Mouse (Mus musculus) heart, postnatal 4 days (tissue): ENCODE data around the gene Wdr75. TPM values are rescaled to one million over a fixed set of nuclear protein-coding genes. Genes with fewer than 3 reads are reported as not detected.

Experiments used
- DNase-seq: peaks from one replicate; pipeline ENCODE4 v3.0.0; 2021
- total RNA-seq, 2 experiments: library from RNA; stranded (reverse); gene quantifications; 2 replicates each; pipeline ENCODE4 v1.2.3; 2021

The Wdr75 gene
- total RNA-seq: 10 to 100 TPM; 32.3 TPM

DNA sequence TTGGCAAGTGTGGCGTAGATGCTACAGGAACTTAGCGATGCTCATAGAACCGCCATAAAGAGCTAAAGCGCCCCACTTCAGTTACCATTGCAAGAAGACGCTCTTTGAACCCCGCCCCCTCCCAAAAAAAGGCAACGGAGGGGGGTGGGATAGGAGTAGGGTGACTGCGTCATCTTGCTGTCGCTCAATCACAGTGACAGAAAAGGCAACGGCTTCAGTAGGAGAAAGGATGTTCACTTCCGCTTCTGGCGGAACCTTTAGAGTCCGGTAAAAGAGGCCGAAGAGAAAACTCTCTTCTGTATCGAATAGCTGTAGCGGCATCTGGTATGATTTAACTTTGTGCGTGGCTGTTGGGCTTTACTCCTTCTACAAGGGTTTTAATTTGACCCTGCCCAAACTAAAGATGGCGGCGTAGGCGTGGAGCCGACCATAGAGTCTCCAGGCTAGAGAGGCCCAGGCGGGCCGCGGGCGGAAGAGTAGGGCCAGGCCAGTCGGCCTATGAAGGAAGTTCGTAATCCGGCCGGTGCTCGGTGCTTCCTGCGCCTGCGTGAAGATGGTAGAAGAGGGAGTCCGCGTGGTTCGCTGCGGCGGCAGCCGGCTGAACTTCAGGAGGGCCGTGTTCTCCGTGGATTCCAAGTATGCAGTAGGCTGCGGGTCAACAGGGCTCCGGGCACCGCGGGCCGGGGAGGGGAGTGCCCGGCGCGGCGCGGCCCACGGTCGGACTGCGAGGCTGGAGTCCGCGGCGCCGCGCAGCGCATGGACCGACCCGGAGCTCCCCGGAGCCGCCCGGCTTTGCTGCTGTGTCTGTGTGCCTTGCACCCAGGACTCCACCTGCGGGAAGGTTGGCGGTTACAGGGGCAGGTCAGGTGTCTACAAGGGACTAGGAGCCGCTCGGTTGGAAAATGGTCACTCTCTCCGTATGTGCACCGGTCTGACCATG, at the start of gene Wdr75:
Wdr75 (plus strand) TSS at position 198 of the 940 bp plus-strand sequence.
- peak; percentile 96 for DNase-seq

DNA sequence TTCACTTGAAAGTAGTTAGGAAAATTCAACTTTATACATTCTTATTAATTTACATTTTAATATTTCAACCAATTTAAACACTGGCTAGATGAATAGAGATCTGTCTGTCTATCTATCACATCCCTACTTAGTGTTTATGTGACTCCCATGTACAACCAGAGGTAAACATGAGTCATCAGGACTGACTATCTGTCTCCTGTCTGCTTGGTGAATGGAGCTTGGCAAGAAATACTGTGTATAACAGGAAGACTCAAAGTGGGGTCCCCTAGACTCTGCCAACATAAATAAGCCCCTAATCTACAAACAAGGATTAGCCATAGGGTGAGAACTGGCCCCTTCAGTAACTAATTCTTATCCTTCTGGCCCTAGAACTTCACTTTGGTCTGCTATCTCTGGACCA, 39.1 kb upstream of the Wdr75 start:
- DNase-seq: no peak

DNA sequence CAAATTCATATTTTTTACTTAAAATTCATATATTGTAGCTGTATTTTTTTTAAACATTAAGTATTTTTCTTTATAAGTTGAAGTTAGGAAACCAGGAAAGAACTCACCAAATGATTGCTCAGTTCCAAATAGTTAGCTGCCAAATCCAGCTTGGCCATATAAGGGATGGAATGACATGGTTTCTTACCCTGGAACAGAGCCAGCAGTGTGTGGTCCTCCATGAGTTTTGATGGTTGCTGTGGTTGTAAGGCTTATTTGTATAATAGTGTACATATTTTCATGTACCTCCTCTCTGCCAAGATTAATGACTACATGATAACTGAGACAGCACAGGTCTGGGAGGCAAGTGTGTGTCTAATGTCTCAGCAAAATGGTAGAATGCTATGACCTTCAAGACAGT, 38.3 kb upstream of the Wdr75 start:
- peak; percentile 51 for DNase-seq

DNA sequence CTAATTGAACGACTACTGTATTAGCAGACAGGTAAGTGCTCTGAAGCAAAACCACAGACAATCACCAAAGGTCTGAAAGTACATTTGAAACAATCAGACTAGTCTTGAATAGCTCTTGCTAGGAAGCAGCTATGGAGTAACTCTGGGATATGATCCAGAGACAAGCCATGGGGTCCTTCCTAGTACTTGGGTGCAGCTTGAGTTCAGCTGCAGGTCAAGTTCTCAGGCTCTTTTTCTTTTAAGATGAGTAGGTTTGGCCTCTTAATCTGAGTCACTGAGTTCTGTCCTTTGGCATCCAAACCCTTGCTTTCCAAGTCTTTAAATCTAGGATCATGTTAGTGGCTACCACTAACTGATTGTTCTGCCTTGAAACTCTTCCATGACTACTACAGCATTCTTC, 37.0 kb upstream of the Wdr75 start:
- no peak for DNase-seq

DNA sequence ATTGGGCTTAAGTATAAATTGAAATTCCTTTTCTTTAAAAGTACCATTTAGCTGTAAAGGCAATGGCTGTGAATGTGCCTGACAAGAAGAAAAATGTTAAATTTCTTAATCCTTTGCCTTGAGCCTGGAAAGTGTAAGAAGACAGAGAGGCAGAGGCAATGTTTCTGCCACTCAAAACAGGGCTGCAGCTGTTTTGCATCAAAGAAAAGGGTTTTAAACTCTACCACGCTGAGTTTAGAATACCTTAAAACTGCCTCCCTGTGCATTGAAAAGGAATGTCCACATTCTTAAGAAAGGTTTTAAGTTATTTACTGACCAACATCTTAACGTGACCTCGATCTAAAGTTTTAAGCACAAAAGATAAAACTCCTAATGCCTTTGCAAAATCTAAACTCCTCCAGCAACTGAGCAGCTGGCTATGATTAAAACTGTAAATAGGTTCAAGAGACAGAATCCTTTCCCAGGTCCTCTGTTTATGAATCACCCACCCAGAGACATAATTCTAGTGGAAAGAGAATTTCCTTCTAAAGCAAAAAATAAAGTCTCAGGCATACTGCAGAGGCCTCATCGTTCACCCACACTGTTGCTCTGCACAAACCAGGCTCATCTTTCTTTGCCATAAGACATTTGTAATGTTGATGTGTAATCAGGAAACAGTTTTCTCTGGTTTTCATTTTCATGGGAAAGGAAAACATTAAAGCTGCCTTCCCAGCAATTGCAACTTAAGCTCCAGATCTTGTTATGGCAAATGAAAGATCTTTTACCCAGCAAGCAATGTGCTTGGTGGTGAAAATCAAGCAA, 34.1 kb upstream of the Wdr75 start:
- no peak for DNase-seq

DNA sequence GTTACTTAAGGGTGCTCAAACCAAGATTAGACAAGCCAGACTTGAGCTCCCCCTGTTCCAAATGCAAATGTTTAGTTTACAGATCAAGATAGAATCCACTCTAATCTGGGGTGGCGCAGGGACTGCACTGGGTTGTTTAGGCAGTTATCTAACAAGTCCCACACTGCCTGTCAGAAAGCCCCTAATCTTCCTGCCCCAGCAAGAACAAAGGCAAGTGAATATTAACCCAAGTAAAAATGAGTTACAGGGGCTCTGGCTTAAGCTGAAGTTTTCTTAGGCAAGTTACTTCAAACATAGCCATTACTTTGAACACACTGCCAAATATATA, 33.5 kb upstream of the Wdr75 start:
- DNase-seq: no peak

DNA sequence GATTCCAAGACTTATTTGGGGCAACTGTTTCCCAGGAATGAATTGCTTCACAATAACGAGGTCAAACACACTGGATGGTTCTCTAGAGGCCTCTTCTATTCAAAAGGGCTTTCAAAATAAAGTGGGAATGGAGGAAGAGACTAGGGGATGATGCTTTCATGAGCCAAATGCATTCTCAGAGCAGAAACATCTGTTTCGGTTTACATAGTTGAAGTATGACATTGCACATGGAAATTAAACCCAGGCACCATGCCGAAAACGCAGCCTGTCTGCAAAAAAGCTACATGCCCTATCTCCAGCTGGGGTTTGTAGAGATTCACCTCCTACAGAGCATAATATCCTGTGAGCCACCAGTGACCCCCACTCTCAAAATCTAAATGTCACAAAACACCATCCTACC, 29.3 kb upstream of the Wdr75 start:
- DNase-seq: peak; percentile 68

DNA sequence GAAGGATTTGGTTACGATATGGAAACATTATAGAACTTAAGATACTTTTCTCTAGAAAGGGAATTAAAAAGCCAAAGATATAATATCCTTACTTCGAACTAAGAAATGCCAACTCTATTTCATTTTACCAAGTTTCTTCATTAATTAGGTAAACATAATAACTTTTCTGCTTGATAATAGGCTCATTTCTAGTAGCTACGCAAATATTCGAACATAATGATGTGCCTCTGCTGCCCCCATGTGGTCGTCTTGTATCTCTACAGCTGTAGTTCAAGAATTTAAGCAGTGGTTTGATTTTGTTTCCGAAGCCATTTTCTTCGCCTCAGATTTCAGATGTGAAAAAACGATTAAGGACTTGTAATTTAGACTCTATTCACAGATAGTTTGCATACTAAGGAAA, 28.8 kb upstream of the Wdr75 start:
- DNase-seq: peak; percentile 86

DNA sequence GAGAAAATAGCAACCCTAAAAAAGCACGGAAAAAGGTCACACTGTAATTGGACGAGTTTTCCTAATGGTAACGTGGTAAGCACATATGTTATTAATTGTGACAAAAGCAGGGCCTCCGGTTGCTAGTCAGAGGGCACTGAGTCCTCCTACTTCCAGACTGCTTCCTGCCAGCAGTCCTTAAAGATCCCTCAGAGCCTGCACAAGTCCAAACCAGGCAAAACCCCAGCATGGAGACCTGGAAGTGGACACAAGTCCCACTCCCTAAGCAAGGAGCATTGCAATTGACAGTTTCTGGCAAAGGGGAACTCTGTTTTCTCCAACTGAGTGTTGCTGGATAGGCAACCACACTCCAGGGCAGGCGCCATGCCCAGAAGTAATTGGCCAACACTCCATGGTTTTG, 27.4 kb upstream of the Wdr75 start:
- peak; percentile 28 for DNase-seq

DNA sequence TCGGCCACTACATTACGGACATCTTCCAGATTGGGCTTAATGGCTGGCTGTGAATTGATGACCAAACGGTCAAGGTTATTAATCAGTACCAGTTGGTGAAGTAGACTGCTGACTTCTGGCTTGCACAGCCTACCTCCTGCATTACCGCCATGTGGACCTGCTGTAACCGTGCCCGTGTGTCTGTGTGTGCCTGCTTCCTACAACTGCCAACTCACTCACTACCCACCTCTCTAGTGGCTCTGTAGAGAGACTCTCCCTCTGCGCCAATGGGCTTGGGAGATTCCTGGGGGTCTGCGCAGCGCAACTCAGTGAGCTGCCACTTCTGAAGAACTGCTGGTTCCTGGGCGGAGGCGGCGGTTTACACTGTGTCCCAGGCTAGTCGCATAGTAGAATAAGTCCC, 25.6 kb upstream of the Wdr75 start:
- DNase-seq: no peak

DNA sequence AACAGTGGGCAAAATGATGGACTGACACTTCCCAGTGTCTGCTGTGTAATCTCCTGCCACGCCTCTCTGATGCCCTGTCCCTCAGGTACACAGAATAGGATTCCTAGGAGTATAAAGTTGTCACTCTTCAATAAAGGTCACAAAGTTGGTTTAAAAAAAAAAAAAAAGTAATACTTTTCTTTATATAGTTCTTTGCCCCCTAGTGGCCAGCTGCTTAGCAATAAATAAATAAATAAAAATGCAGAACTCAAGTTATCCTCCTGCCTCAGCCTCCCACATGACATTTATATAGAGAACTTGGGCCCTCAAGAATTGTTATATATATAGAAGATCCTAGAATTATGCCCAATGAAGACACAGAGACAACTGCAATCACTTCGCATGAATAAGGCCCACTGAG, 24.9 kb upstream of the Wdr75 start:
- DNase-seq: no peak

DNA sequence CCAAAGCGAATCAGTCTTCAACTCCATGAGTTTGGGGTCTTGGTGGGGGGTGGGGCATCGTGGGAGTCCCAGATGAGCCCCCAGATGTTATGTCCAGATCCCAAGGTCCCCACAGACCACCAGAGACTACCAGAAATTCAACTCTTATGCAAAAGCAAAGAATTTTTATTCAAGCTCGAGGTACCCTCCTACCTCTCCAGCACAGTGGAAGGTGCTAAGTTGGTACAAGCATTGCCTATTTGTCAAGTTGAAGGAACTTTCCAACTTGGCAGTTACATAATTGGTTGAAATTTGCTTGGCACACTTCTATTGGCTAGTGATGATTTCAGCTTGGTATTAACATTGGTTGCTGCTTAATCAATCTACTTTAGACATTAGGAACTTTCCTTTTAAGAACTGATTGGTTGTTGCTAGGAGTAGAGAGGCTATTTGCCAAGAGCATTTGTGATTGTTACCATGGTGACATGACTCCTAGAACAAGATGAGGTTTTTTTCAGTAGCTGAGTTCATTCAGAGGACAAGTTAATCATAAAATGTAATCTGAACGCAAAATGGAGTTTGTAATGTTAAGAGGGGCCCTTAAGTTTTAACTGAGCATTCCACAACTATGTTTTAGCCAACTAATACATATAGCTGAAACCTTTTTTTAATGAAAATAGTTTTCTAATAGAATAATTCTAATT, 14.2 kb upstream of the Wdr75 start:
- no peak for DNase-seq

DNA sequence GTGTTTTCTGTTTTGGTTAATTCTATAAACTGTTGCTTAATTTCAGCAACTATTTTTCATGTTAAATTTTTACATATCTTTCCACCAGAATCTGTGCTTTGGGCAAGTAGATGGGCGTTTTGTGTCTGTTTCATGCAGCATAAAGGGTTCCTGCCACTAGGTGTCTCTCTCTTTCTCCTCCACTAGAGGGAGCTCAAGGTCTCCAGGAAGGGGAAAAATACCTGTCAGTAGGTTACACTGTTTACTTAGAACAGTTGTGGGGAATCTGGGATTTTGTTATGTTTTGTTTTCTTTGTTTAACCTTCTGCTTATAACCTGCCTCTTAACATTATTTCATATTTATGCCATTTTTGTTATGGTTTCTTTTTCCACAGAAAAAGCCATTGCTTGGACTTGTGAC, 21.9 kb downstream of the Wdr75 start:
- peak; percentile 30 for DNase-seq

DNA sequence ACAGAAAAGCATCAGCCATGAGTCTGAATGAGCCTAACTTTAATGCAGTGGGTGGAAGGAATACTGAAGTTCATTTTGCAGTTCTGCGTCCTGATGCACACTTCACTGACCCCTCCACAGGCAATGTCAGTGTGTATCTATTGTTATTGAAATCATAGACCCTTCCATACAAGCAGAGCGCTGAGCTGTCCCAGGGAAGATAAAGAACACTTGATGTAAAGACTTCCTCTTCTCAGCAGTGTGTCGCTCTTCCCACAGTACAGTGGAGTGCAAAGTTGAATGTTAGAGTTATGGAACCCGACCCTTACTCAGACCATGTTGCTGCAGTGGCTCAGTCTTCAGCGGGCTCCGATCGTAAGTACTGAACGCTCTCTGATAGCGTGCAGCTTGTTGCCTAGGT, 23.6 kb downstream of the Wdr75 start:
- no peak for DNase-seq

DNA sequence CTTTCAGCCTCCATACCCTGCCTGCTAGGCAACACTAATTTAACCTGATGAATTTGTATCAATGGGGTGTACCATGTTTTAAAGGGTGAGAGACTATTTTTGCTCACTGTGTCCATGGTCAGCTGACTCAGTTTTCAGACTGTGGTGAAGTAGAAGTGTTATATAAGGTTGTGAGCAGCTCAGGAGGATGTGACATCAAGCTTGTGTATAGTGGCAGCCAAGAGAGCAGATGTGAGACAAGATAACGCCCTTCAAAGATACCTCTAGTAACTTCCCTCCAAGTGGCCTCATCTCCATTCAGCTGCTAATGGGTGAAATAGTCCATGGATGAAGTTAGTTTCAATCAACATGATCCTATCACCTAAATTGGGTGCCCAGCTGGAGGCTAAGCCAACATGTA, 29.5 kb downstream of the Wdr75 start:
- DNase-seq: no peak

DNA sequence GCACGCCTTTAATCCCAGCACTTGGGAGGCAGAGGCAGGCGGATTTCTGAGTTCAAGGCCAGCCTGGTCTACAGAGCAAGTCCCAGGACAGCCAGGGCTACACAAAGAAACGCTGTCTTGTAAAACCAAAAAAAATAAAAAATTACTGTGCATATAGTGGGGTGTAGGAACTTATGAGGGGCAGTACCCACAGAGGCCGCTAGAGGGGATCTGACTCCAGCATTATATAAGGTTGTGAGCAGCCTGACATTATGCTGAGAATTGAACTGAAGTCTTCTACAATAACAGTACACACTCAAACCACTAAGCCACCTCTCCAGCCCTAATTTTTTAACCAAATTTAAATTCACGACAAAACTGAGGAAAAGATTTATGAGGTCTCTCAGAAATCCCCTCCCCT, 30.2 kb downstream of the Wdr75 start:
- peak; percentile 79 for DNase-seq

DNA sequence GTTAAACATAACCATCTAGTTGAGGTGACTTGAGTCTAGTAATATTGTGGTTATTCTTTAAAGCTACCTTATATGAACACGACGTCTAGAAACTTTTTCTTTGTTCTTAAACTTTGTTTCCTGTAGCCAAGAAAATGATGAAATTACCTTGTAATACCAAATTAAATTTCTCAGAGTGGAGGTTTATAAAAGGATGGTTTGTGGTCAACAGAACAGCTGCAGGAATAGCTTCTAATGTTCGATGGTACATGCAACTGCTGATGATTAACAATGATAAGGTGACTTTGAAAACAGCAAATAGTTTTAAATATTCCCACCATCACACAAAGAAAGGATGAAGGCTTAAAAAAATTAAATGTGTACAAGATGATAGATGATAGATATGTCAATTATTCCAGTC, 30.7 kb downstream of the Wdr75 start:
- DNase-seq: no peak

DNA sequence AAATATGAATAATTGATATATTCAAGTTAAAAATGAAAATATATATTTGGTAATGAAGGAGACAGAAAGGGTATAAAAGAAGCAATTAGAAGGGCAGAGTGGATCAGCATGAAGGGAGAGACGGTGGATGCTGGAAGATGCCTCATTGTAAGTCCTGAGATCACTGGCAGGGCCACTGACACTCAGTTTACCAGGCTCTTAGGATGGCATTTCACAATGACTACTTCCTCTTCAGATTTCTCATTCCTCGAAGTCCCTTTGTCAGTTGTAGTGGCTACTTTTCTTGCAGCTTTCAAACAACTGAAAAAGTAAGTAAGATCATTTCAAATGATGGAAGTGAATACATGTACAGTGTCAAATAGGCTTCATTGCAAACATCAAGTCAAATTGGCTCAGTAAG, 31.2 kb downstream of the Wdr75 start:
- no peak for DNase-seq

DNA sequence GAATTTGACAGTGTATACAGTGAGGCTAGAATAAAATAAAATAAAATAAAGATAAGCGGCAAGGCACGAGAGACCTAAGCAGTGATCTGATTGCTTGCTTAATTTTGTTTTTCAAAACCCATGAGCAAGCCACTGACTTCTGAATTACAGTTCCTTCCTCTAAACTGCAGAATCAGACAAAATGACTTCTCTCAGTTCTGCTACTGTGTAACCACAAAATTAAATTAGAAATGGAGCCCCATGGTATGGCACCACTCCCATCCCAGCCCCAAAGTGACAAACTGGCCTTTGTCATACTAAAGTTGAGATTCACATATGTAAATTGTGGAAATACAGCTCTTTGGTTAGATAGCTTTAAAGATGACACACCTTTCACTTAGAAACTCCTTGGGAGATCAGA, 31.8 kb downstream of the Wdr75 start:
- DNase-seq: no peak

DNA sequence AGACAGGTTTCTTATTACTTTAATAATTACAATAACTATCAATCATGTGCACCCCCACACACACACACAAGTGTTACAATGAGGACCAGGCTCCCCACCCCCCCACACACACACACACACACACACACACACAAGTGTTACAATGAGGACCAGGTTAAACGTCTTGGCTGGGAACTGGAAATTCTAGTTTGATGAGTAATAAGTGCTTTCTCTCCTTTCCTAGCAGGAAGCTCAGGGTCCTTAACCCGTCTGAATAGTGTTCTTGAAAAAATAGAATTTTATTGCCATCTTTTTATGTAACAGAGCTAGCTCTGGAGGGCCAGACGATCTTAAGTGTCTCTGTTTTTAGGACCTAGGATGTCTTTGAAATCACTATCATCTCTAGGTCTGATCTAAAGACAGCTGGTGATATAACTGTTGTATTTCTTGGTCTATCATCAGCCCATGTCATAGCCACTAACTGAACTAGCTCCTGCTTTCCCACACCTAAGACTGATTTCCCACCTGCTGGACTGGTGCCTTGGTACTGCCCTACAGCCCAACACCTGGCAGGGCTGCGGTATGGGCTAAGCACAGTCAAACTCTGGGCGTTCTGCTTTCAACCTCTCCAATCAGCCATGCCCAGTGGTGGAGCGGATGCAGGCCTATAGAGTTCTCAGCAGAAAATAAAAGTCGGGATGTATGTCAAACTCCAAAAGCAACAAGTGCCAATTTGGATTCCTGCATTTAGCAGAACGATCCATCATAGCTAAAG, 35.7 kb downstream of the Wdr75 start:
- no peak for DNase-seq

DNA sequence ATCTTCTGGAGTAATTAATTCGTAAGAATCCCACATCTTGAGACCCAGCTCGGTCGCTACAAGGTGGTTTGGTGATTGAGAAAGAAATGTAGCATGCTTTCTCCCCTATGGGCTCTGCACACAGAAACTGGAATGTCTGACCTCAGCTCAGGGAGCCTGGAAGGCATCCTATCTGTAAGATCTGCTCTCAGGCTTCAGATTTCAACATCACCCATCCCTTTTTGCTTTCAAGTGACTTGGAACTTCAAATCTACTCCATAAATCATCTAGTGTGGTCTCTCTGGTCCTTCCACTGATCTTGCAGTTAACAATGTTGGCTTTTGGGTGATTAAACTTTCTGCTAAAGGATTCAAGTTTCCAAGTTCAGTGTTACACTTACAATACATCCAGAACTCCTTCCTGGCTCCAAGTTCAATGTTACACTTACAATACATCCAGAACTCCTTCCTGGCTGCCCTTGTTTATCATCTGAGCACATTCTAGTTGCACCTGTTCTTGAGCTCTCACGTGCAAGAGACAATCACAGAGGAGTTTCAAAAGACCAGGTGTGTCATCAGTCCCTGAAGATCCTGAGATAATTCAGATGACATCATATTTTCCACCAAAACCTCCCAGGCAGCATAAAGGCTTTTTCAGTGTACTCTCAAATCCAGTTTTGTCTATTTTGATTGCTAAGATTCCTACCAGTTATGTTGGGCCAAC, 40.5 kb downstream of the Wdr75 start:
- no peak for DNase-seq

DNA sequence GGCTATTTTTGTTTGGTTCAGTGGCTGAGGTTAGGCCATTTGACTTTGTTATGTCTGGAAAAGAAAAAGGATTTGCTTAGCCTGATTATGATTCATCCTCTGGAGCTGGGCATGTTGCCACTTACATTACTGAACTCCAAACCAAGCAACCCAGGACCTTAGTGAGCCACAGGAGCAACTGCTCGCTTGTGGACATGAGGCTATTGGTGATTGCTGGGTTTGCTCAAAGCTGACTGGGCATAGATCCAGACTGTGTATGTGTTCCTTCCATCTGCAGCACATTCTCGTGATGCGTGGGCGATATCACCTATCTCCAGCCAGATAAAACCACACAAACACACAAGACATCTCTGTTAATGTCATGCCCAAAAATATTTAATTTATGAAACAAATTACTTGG, 42.8 kb downstream of the Wdr75 start:
- peak; percentile 78 for DNase-seq
